Mouse (Mus musculus) C2C12 (cell line): Measurements from ENCODE around the gene Trim59.

Source experiments
- CEBPB ChIP-seq: IDR thresholded peaks from one replicate; pipeline ENCODE4 v1.6.1; 2011; ENCODE audit warnings: low read depth, mild to moderate bottlenecking, control low read depth, moderate library complexity
- CTCF ChIP-seq: IDR thresholded peaks from one replicate; pipeline ENCODE4 v1.5.1; 2011; ENCODE audit not compliant: control insufficient read depth, insufficient read depth, insufficient read length
- FOSL1 ChIP-seq: IDR thresholded peaks from one replicate; pipeline ENCODE4 v1.8.0; 2011; ENCODE audit warnings: mild to moderate bottlenecking, low read length; ENCODE audit not compliant: poor library complexity, insufficient read depth, severe bottlenecking
- MYOD1 ChIP-seq: IDR thresholded peaks from one replicate; pipeline ENCODE4 v1.6.1; 2011; ENCODE audit warnings: low read depth; ENCODE audit not compliant: control insufficient read depth, insufficient read length

DNA sequence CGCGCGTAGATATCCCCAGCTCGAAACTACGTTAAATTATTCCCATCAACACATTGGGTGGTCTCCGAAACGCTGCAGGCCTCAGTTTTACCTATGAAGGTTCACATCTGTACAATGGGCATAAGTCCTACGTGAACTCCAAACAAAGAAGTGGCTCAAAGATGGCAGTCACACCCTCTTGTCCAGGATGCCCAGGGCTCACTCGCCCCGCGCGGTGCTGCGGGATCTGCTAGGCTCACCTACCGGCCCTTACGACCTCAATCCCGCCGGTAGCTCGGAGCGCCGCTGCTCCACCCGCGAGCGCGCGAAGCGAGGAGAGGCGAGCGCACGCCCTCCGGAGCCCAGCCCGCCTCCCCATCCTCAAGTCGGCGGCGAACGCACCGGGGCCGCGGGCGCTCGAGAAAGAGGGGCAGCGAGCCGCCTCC is 376 bp downstream of the Trim59 start:
- TF ChIP-seq MYOD1 (no peak), CTCF (no peak), FOSL1 (no peak), CEBPB (no peak)
